Mouse (Mus musculus) kidney, embryonic 16.5 days (tissue): ENCODE data around the gene Msh6. TPM values are rescaled to one million over a fixed set of nuclear protein-coding genes. Genes with fewer than 3 reads are reported as not detected.
"Not testable (repeated sequence)": the region's sequence is repeated elsewhere in the genome, so short reads cannot be mapped to it uniquely, and the experiment has no call there.

Experiments used
- ATAC-seq: fragments of 200-750 bp; cut with Nextera tagmentation; 2 replicates; pipeline ENCODE4 v1.8.0; 2017; ENCODE audit warnings: moderate TSS enrichment; ENCODE audit not compliant: low FRiP score, low TSS enrichment
- H3K27ac ChIP-seq: fragments of 300-500 bp; sonication (generic); 2 replicates; pipeline ENCODE4 v1.5.1; 2014; ENCODE audit warnings: low read length
- H3K27me3 ChIP-seq: fragments of 300-500 bp; sonication (generic); 2 replicates; pipeline ENCODE4 v1.6.1; 2014; ENCODE audit warnings: low read length, control low read depth, mixed read lengths; ENCODE audit not compliant: insufficient read depth
- H3K36me3 ChIP-seq: fragments of 300-500 bp; sonication (generic); 2 replicates; pipeline ENCODE4 v1.6.1; 2014; ENCODE audit warnings: low read length, control low read depth, mixed read lengths; ENCODE audit not compliant: insufficient read depth
- H3K4me1 ChIP-seq: fragments of 300-500 bp; sonication (generic); 2 replicates; pipeline ENCODE4 v1.6.1; 2014; ENCODE audit warnings: low read length, control low read depth, mixed read lengths; ENCODE audit not compliant: insufficient read depth
- H3K4me2 ChIP-seq: fragments of 300-500 bp; sonication (generic); replicated peaks from 2 replicates; pipeline ENCODE4 v1.6.1; 2014; ENCODE audit warnings: low read depth, low read length
- H3K4me3 ChIP-seq: fragments of 300-500 bp; sonication (generic); 2 replicates; pipeline ENCODE4 v1.5.1; 2014; ENCODE audit warnings: mild to moderate bottlenecking, low read length
- H3K9ac ChIP-seq: fragments of 300-500 bp; sonication (generic); replicated peaks from 2 replicates; pipeline ENCODE4 v1.6.1; 2014; ENCODE audit warnings: low read length
- H3K9me3 ChIP-seq: fragments of 300-500 bp; sonication (generic); 2 replicates; pipeline ENCODE4 v1.6.1; 2016; ENCODE audit warnings: low read length, control low read depth
- WGBS: fragments of 180-500 bp; shearing (Covaris S2); extraction: QIAGEN DNeasy Blood & Tissue Kit; methylation state at CpG from one replicate; pipeline ENCODE4 v1.1.7; 2014; 5-methylcytosine and 5-hydroxymethylcytosine counted together
- polyA plus RNA-seq: library from polyadenylated mRNA; unstranded; fragments of >200 nt; fragmentation: Nextera tagmentation; extraction: Ambion mirVana; gene quantifications from 2 replicates; pipeline ENCODE4 v1.2.1, GENCODE M21; 2015

Gene Msh6
- 59.4 and 61.9 TPM in 2 replicates for polyA plus RNA-seq

GRCm38 (mm10) chr17:87974629-87975228 lies at the start of gene Msh6:
TSS of gene Msh6 (plus strand) at chr17:87975062.
- Histone ChIP-seq H3K4me2 (peak within 1 kb of the TSS; percentile 67), H3K9ac (peak within 1 kb of the TSS; percentile 89), H3K36me3 (peaks cover 4% of the 10 kb centered on the region; the same call in 1 of the 2 replicates), H3K9me3 (no peaks in the 10 kb centered on the region), H3K4me3 (peak within 1 kb of the TSS; percentile 82), H3K4me1 (peaks cover 29% of the 10 kb centered on the region), H3K27ac (peak within 1 kb of the TSS; percentile 86), H3K27me3 (no peaks in the 10 kb centered on the region)
- under 1% methylated on average over 62 of the region's 63 CpGs for WGBS
- ATAC-seq: peak; percentile 97

- no peak overlapping the region for H3K4me3 ChIP-seq
- no peak overlapping the region for H3K9ac ChIP-seq
- H3K4me2 ChIP-seq: no peak overlapping the region
- peaks cover 8% of the 10 kb centered on the region for H3K9me3 ChIP-seq
- WGBS: 85% methylated on average over 10 of the region's 10 CpGs
- no peaks in the 10 kb centered on the region for H3K27me3 ChIP-seq
- H3K36me3 ChIP-seq: no peaks in the 10 kb centered on the region
- no peak overlapping the region for H3K27ac ChIP-seq
- no peak for ATAC-seq
- H3K4me1 ChIP-seq: no peaks in the 10 kb centered on the region
Observed at GRCm38 (mm10) chr17:87934326-87934725, 40.5 kb upstream of the Msh6 start.

GRCm38 (mm10) chr17:87934736-87935135 lies 40.1 kb upstream of the Msh6 start:
- H3K4me1 ChIP-seq: no peaks in the 10 kb centered on the region
- H3K9me3 ChIP-seq: peaks cover 8% of the 10 kb centered on the region
- no peak overlapping the region for H3K4me2 ChIP-seq
- H3K4me3 ChIP-seq: no peak overlapping the region
- H3K27me3 ChIP-seq: no peaks in the 10 kb centered on the region
- H3K36me3 ChIP-seq: no peaks in the 10 kb centered on the region
- WGBS: 89% methylated on average over 8 of the region's 8 CpGs
- no peak overlapping the region for H3K9ac ChIP-seq
- ATAC-seq: no peak
- no peak overlapping the region for H3K27ac ChIP-seq

DNA sequence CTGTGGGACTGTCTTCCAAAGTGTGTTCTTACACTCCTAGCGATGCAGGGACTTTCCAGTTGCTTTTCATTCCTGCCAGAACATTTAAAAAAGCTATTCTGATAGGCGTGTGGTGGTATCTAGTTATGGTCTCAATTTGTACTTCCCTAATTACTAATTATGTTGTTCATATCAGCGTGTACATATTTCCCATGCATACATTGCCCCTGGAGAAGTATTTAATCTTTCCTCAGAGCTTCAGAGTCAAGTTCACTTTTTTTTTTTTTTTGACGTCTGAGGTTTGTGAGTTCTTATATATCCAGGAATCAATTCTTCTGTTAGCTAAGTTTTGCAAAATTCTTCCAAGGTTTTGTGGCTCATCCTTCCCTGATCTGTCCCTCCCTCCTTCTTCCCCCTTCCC lies 38.7 kb upstream of the Msh6 start:
- H3K9ac ChIP-seq: no peak overlapping the region
- no peaks in the 10 kb centered on the region for H3K27me3 ChIP-seq
- H3K36me3 ChIP-seq: no peaks in the 10 kb centered on the region
- H3K4me3 ChIP-seq: no peak overlapping the region
- no peaks in the 10 kb centered on the region for H3K4me1 ChIP-seq
- no peak overlapping the region for H3K27ac ChIP-seq
- WGBS: 85% methylated on average over 4 of the region's 4 CpGs
- peaks cover 8% of the 10 kb centered on the region for H3K9me3 ChIP-seq
- no peak for ATAC-seq
- H3K4me2 ChIP-seq: no peak overlapping the region

DNA sequence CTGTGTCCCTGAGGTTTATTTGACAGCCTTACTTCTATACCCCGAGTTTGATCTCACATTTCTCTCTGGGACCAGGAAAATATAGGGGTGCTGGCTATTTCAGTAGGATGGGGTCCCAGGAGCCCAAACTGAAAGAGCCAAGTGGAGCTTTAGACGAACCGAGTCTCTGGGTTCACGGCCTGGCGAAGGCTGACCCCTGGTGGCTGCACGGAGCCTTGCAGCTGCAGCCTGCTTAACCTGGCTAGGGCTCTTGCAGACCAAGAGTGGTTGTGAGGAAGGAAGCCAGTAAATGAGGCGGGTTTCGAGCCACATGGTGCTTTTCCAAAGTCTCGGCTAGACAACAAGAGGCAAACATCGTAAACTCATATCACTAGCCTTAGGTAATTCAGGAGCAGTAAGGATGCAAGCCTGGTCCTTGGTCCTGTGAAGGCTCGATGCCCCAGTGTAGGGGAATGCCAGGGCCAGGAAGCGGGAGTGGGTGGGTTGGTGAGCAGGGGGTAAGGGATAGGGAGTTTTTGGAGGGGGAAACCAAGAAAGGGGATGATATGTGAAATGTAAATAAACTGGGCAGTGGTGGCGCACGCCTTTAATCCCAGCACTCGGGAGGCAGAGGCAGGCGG lies 25.8 kb upstream of the Msh6 start:
- peak; percentile 57; the same call in 1 of the 2 replicates for ATAC-seq
- no peaks in the 10 kb centered on the region for H3K9me3 ChIP-seq
- no peaks in the 10 kb centered on the region for H3K4me1 ChIP-seq
- 40% methylated on average over 16 of the region's 16 CpGs for WGBS
- no peak overlapping the region for H3K4me3 ChIP-seq
- no peak overlapping the region for H3K9ac ChIP-seq
- H3K27ac ChIP-seq: no peak overlapping the region
- H3K4me2 ChIP-seq: no peak overlapping the region
- no peaks in the 10 kb centered on the region for H3K36me3 ChIP-seq
- H3K27me3 ChIP-seq: no peaks in the 10 kb centered on the region

GRCm38 (mm10) chr17:87954618-87955124 lies 20.2 kb upstream of the Msh6 start:
- H3K9me3 ChIP-seq, ATAC-seq, H3K9ac ChIP-seq, H3K27ac ChIP-seq, H3K36me3 ChIP-seq, H3K4me1 ChIP-seq, H3K4me3 ChIP-seq, H3K27me3 ChIP-seq, H3K4me2 ChIP-seq: not testable (repeated sequence)
- WGBS: 90% methylated on average over 13 of the region's 13 CpGs

DNA sequence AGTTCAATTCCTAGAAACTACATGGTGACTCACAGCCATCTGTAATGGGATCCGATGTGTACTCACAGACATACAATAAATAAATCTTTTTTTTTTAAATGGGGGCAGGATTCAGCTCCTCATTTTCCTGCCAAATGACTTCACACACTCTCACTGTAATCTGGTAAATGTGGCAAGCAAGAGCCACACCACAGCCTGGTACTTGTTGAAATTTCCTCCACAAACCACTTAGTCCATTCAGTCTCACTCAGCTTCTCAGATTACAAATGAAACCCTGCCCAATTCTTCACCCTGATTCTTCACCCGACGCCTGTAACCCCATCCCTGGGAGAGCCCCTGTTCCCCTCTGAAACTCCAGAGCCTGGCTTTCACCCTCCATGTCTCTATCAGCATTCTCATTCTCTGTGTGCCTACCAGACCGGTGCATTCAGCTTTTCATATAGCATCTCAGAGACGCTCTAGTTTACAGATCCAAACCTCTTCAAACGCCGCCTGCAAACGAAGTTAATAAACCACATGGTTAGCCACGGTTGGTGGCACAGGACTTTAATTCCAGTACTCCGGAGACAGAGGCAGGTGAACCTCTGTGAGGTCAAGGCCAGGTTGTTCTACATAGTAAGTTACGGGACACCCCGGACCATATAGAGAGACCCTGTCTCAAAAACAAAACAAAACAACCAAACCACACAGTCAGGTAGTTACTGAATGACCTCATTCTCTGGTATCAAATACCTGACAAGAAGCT lies 17.6 kb upstream of the Msh6 start:
- no peak overlapping the region for H3K9ac ChIP-seq
- no peaks in the 10 kb centered on the region for H3K27me3 ChIP-seq
- H3K9me3 ChIP-seq: peaks cover 5% of the 10 kb centered on the region
- no peak overlapping the region for H3K4me2 ChIP-seq
- peak; percentile 81 for ATAC-seq
- H3K27ac ChIP-seq: peak overlapping the region; percentile 30; the same call in 1 of the 2 replicates
- no peaks in the 10 kb centered on the region for H3K36me3 ChIP-seq
- H3K4me1 ChIP-seq: no peaks in the 10 kb centered on the region
- 42% methylated on average over 12 of the region's 12 CpGs for WGBS
- H3K4me3 ChIP-seq: no peak overlapping the region

DNA sequence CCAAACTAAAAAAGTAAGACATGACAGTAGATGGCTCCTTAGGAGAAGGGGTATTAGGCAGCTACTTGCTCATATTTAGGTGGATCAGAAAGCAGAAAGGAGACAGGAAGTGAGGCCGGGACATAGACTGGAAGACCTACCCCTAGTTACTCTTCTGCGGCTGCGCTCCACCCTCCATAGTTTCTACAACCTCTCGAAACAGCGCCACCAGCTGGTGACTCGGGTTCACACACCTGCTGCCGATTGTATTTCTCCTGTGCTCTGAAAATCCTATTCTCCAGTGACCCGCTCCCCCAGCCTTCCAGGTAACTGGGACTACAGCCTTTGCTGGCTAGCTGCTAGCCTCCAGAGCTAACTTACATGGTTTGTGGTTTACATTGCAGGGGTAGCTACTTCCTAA lies 16.6 kb upstream of the Msh6 start:
- ATAC-seq: no peak
- Histone ChIP-seq H3K9ac (no peak overlapping the region), H3K27me3 (no peaks in the 10 kb centered on the region), H3K36me3 (no peaks in the 10 kb centered on the region), H3K4me3 (no peak overlapping the region), H3K27ac (no peak overlapping the region), H3K9me3 (peaks cover 5% of the 10 kb centered on the region), H3K4me1 (no peaks in the 10 kb centered on the region), H3K4me2 (no peak overlapping the region)
- 73% methylated on average over 8 of the region's 8 CpGs for WGBS

GRCm38 (mm10) chr17:87959406-87959805 lies 15.5 kb upstream of the Msh6 start:
- H3K4me3 ChIP-seq, H3K4me2 ChIP-seq, H3K9ac ChIP-seq, ATAC-seq, H3K36me3 ChIP-seq, H3K27ac ChIP-seq, H3K4me1 ChIP-seq, H3K27me3 ChIP-seq, H3K9me3 ChIP-seq: not testable (repeated sequence)
- WGBS: 88% methylated on average over 8 of the region's 11 CpGs

DNA sequence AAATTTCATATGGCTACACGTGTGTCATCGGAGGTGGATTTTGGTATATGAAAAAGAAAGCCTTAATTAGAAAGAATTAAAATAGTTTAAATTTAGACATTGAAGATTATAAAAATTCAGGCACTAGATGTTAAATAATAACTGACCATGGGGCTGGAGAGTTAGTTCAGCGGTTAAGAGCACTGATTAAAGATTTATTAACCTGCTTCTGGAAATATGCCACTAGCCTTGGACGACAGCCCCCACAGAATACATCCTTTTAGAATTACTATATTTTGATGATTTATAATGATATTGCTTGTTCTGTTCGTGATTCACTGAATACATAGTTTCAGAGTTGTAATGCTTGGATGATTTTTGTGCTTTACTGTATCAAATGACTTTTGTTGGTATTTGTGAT lies 14.9 kb upstream of the Msh6 start:
- not testable (repeated sequence) for ATAC-seq, H3K27ac ChIP-seq, H3K27me3 ChIP-seq, H3K9ac ChIP-seq, H3K4me3 ChIP-seq, H3K9me3 ChIP-seq, H3K4me2 ChIP-seq, H3K4me1 ChIP-seq, H3K36me3 ChIP-seq
- WGBS: 66% methylated on average over 5 of the region's 5 CpGs
